Mouse (Mus musculus) inflammation-experienced regulatory T-cells (primary cell): Measurements from ENCODE around the gene Pim2. TPM values are rescaled to one million over a fixed set of nuclear protein-coding genes. Genes with fewer than 3 reads are reported as not detected.

ENCODE experiments used
- polyA plus RNA-seq, 2 experiments: library from polyadenylated mRNA; unstranded; fragments of 100-300 nt; shearing (Covaris generic); gene quantifications; one replicate each; pipeline ENCODE4 v1.2.1; 2017

Pim2 gene
- 10 to 100 TPM; 51.7 to 86.2 TPM for polyA plus RNA-seq

DNA sequence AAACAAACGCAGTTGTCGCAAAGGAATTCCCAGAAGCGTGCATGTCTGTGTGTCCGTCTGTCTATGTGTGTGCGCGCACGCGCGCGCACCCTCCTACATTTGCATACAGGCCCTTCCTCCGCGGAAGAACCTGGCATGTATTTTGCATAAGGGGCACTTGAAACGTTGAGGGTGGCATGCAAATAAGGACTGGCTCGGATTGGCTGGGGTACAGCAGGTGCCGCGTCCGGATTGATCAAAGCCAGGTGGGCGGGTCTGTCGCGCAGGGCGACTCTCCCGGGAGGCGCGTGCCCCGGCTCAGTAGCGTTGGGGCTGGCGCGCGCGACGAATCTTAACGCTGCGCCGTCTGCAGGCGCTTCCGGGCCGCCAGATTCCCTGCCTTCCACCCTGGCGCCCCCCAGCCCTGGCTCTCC is at the start of gene Pim2:
TSS of gene Pim2 (plus strand) at position 256 of the 413 bp plus-strand sequence.

GRCm38 (mm10) chrX:7841163-7842162 is 36.6 kb upstream of the Pim2 start, which contains the start of gene Otud5:
Otud5 (plus strand) TSS chrX:7841364.

DNA sequence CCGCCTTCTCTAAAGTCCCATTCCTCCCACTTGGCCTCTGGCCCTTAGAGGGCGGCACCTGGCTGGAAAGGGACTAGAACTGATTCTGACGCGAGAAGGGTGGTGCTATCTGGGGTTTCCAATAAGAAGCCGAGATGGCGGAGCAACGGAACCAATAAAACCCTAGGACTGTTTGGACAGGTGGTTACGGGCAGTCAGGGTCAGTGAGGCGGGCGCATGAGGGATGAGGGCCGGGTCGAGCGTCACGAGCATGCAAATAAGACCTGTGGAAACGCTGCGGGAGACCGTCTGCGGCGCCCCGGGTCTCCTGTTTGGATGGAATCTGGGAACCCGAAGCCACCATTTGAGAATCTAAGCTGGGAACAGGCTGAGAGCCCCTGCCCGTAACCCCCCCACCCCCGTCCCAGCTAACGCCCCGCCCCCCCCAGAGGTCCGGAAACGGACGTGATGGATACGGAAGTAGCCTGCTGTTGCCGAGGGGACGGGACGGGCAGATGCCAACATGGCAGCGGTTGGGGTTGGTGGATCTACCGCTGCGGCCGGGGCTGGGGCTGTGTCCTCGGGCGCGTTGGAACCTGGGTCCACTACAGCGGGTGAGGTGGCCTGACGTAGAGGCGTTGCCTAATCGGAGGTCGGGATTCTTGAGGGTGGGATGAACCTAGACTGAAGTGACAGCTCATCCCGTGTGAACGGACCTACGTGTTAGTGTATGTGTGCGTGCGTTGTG is 5.9 kb downstream of the Pim2 start, which contains the start of gene Slc35a2:
TSS of gene Slc35a2 (plus strand) at position 188 of the 727 bp plus-strand sequence.

GRCm38 (mm10) chrX:7898880-7899874 is 21.1 kb downstream of the Pim2 start, which contains the start of the genes Pqbp1 and Timm17b:
Pqbp1 (minus strand) TSS chrX:7899269.
Timm17b (plus strand) TSS chrX:7899357.

GRCm38 (mm10) chrX:7907735-7908134 is 29.7 kb downstream of the Pim2 start, which contains the start of gene Gm10491:
Gm10491 (minus strand) TSS chrX:7907835.

GRCm38 (mm10) chrX:7909242-7909641 is 31.2 kb downstream of the Pim2 start, which contains the start of gene Gm10490:
Gm10490 (plus strand) TSS chrX:7909542.

DNA sequence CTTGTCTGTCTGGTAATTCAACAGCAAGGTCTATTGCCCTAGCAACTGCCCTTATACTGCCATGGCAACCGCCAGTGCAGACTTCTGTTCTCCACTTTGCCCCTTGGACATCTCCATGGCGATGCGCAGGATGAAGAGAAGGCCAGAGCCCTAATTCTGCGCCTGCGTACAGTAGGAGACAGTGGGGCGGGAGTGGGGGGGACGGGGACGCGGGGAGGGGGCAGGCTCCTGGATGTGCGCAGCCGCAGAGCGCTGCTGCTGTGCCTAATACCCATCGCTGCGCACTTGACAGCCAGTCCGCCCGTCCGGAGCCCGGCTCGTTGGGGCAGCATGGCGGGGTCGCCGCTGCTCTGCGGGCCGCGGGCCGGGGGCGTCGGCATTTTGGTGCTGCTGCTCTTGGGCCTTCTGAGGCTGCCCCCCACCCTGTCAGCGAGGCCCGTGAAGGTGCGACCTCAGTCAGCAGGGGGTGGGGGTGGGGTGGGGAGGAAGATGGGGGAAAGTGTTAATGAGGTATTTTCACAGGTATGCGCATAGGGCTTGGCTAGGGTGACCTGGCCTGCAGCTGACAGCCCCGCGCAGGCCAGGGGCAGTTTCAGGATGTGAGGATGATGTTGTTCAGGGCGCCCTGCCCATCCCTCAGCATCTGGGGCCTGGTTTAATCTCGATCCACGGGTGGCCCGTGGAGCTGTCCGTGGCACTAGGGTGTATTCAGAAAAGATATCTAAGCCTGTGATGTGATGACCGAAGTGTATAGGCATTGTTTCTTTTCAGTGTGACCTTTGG is 41.7 kb downstream of the Pim2 start, which contains the start of gene Pcsk1n:
TSS of gene Pcsk1n (plus strand) at position 222 of the 783 bp plus-strand sequence.

DNA sequence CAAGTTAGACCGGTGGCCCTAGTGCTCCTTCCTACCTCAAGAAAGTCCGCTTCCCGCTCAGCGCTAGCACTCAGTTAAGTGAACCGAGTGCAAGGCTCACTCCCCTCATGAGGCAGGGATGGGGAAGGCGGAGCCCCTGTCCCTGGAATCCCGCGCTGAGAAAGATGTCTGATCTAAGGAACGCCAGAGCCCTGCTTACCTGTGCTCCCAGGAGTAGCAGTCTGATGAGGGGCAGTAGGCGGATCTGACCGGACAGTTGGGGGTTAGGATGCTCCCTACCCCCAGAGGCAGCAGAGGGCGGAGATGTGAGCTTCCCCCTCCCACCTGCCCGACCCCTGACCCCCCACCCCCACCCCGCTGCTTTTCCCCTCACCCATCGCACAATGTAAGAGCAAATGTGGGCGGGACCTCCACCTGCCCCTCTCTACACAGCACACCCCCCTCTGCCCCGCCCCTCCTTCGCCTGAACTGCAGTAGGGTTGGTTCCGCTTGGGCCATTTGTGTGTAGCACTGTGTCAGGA is 50.3 kb downstream of the Pim2 start, which contains the start of gene Eras:
TSS of gene Eras (minus strand) at position 338 of the 521 bp plus-strand sequence.

Other genes starting within 250 kb of the Pim2 start
- gene Syp, start 239.8 kb upstream of the Pim2 start, polyA plus RNA-seq = 10 to 100 TPM; 11.7 to 11.9 TPM
- 10 to 100 TPM; 28.9 to 30.0 TPM for gene Prickle3, start 221.0 kb upstream of the Pim2 start, polyA plus RNA-seq
- 10 to 100 TPM; 89.2 to 98.4 TPM for gene Plp2, start 206.9 kb upstream of the Pim2 start, polyA plus RNA-seq
- gene Magix, start 197.0 kb upstream of the Pim2 start, polyA plus RNA-seq = not detected
- gene Gpkow, start 181.1 kb upstream of the Pim2 start, polyA plus RNA-seq = 10 to 100 TPM; 52.1 to 78.0 TPM
- 10 to 100 TPM; 75.7 to 78.1 TPM for gene Wdr45, start 163.9 kb upstream of the Pim2 start, polyA plus RNA-seq
- not detected for gene Gm45208, start 156.0 kb upstream of the Pim2 start, polyA plus RNA-seq
- 10 to 100 TPM; 36.2 to 40.3 TPM for gene Praf2, start 149.8 kb upstream of the Pim2 start, polyA plus RNA-seq
- under 1 TPM; 0.11 to 0.55 TPM for gene Ccdc120, start 127.4 kb upstream of the Pim2 start, polyA plus RNA-seq
- 10 to 100 TPM; 30.6 to 35.2 TPM for gene Tfe3, start 115.7 kb upstream of the Pim2 start, polyA plus RNA-seq
- 10 to 100 TPM; 95.0 to 98.3 TPM for gene Gripap1, start 88.5 kb upstream of the Pim2 start, polyA plus RNA-seq
- gene Kcnd1, start 56.0 kb upstream of the Pim2 start, polyA plus RNA-seq = 1 to 10 TPM in 1 of 2 experiments, under 1 TPM in 1; 0.69 to 2.4 TPM
- gene Otud5, start 36.9 kb upstream of the Pim2 start, polyA plus RNA-seq = 100 to 1,000 TPM; 196 to 198 TPM
- 10 to 100 TPM; 39.3 to 39.5 TPM for gene Slc35a2, start 5.8 kb downstream of the Pim2 start, polyA plus RNA-seq
- gene Pqbp1, start 21.0 kb downstream of the Pim2 start, polyA plus RNA-seq = 100 to 1,000 TPM; 144 to 146 TPM
- gene Timm17b, start 21.1 kb downstream of the Pim2 start, polyA plus RNA-seq = 100 to 1,000 TPM; 130 to 136 TPM
- not detected for gene Gm10491, start 29.6 kb downstream of the Pim2 start, polyA plus RNA-seq
- gene Gm10490, start 31.3 kb downstream of the Pim2 start, polyA plus RNA-seq = not detected
- gene Pcsk1n, start 41.6 kb downstream of the Pim2 start, polyA plus RNA-seq = under 1 TPM in 1 of 2 experiments, not detected in 1; 0.38 TPM
- gene Eras, start 50.3 kb downstream of the Pim2 start, polyA plus RNA-seq = under 1 TPM in 1 of 2 experiments, not detected in 1; 0.44 TPM
- gene Hdac6, start 69.6 kb downstream of the Pim2 start, polyA plus RNA-seq = 10 to 100 TPM; 13.0 to 14.0 TPM
- gene Gata1, start 99.8 kb downstream of the Pim2 start, polyA plus RNA-seq = 10 to 100 TPM; 25.9 to 28.4 TPM
- gene Glod5, start 140.2 kb downstream of the Pim2 start, polyA plus RNA-seq = not detected
- gene Suv39h1, start 196.5 kb downstream of the Pim2 start, polyA plus RNA-seq = 10 to 100 TPM; 22.7 to 32.2 TPM
- 10 to 100 TPM; 80.0 to 87.7 TPM for gene Was, start 212.2 kb downstream of the Pim2 start, polyA plus RNA-seq